In genomic region chr12:8640711-8641424, GRCm38 (mm10) we compare ENCODE assay signal across 8 mouse cellular contexts. TPM values are rescaled to one million over a fixed set of nuclear protein-coding genes. Genes with fewer than 3 reads are reported as not detected.
DNase-seq lines count a peak whose midpoint lies in the region; ATAC-seq lines count a peak whose summit lies in the region.

No protein-coding gene starts in this region.

- H3K36me3 ChIP-seq in hindbrain, embryonic 16.5 days (ENCODE audit: control insufficient read depth, insufficient read depth, low read length) = no peaks in the 10 kb centered on the region
- H3K36me3 ChIP-seq in macrophage (ENCODE audit: inconsistent target) = no peaks in the 10 kb centered on the region

- H3K9me3 ChIP-seq in hindbrain, embryonic 16.5 days (ENCODE audit: control insufficient read depth, low read length) = no peaks in the 10 kb centered on the region

- 0% methylated on average over 43 of the region's 47 CpGs for WGBS in hindbrain, embryonic 16.5 days
- 0% methylated on average over 43 of the region's 47 CpGs for WGBS in macrophage (ENCODE audit: missing documents)

- peak overlapping the region; percentile 99 for H3K27ac ChIP-seq in hindbrain, embryonic 16.5 days (ENCODE audit: low read depth, low read length)
- peak overlapping the region; percentile 72 for H3K27ac ChIP-seq in macrophage

- no peaks in the 10 kb centered on the region; the same call in 1 of the 2 replicates for H3K79me2 ChIP-seq in macrophage (ENCODE audit: inconsistent target)

- no peaks in the 10 kb centered on the region for H3K27me3 ChIP-seq in hindbrain, embryonic 16.5 days (replicated peaks; ENCODE audit: control insufficient read depth, insufficient read depth, low read length)

- peak overlapping the region; percentile 99 for H3K9ac ChIP-seq in hindbrain, embryonic 16.5 days (ENCODE audit: low read depth, low read length)

- H3K4me1 ChIP-seq in hindbrain, embryonic 16.5 days (ENCODE audit: control insufficient read depth, insufficient read depth, low read depth, low read length) = no peaks in the 10 kb centered on the region; the same call in 1 of the 2 replicates

- peak overlapping the region; percentile 91 for H3K4me3 ChIP-seq in hindbrain, embryonic 16.5 days (ENCODE audit: low read length)
- peak overlapping the region; percentile 52 for H3K4me3 ChIP-seq in macrophage (ENCODE audit: inconsistent target)

- H3K4me2 ChIP-seq in hindbrain, embryonic 16.5 days (ENCODE audit: low read length) = peak overlapping the region; percentile 69

- ATAC-seq in hindbrain, embryonic 16.5 days = peak; percentile 99

- DNase-seq in WW6 (ENCODE audit: low read depth, low spot score) = peak; percentile 78
- peak; percentile 99 to 100 for DNase-seq in cerebellum, postnatal 4 days (ENCODE audit: low spot score in 2 of 2)
- DNase-seq in gastrocnemius, adult 18-20 months (ENCODE audit: low spot score) = peak; percentile 98
- peak; percentile 99 to 100 for DNase-seq in left cerebral cortex, adult 18-20 months (ENCODE audit: low spot score in 2 of 2)
- DNase-seq in right cerebral cortex, adult 18-20 months = peak; percentile 99
- peak; percentile 95 for DNase-seq in urinary bladder, postnatal 10 days (ENCODE audit: low spot score)

RNA-seq across cellular contexts. Expression of gene Pum2, which starts 33.1 kb away (rescaled TPM):
- 10 to 100 TPM; 76.3 to 92.5 TPM for total RNA-seq in gastrocnemius, adult 18-20 months (2021)
- polyA plus RNA-seq in hindbrain, embryonic 16.5 days (2015; fragmentation: Nextera tagmentation; extraction: Ambion mirVana) = 41.3 and 45.8 TPM in 2 replicates
- 100 to 1,000 TPM; 190 to 219 TPM for total RNA-seq in left cerebral cortex, adult 18-20 months (2021)
- 100 to 1,000 TPM; 102 to 213 (median 156) TPM for total RNA-seq in macrophage (2018; cell fraction: chromatin; rRNA removed)
- 100 to 1,000 TPM in 3 of 26 experiments, 10 to 100 TPM in 23; 78.7 to 145 (median 89.1) TPM for total RNA-seq in macrophage (2018; cell fraction: cytosol; rRNA removed)
- total RNA-seq in macrophage (2018; cell fraction: nucleus; rRNA removed) = 100 to 1,000 TPM in 23 of 26 experiments, 10 to 100 TPM in 3; 91.6 to 221 (median 127) TPM
- 61.0 to 80.1 TPM (median 72.2 TPM) in 3 replicates for polyA plus RNA-seq in macrophage (2018)

RNA-seq across cellular contexts. Expression of gene Slc7a15, which starts 42.0 kb away (rescaled TPM):
- not detected for total RNA-seq in gastrocnemius, adult 18-20 months (2021)
- not detected in 2 replicates for polyA plus RNA-seq in hindbrain, embryonic 16.5 days (2015; fragmentation: Nextera tagmentation; extraction: Ambion mirVana)
- total RNA-seq in left cerebral cortex, adult 18-20 months (2021) = not detected
- 1 to 10 TPM in 6 of 26 experiments, under 1 TPM in 5, not detected in 15; 0.25 to 2.8 (median 1.1) TPM for total RNA-seq in macrophage (2018; cell fraction: chromatin; rRNA removed)
- not detected for total RNA-seq in macrophage (2018; cell fraction: cytosol; rRNA removed)
- total RNA-seq in macrophage (2018; cell fraction: nucleus; rRNA removed) = under 1 TPM in 6 of 26 experiments, not detected in 20; 0.28 to 0.84 (median 0.67) TPM
- polyA plus RNA-seq in macrophage (2018) = not detected in 3 replicates

Comparison
In these comparisons a context has a peak if more than half of its experiments do, and no peak if none do; other contexts are left out.
1. Peak in every context shown above with its lines: DNase-seq, ATAC-seq, H3K4me3 ChIP-seq and H3K27ac ChIP-seq.